Mouse (Mus musculus) layer of hippocampus, postnatal 36 days (tissue): ENCODE measurements at regions not wholly inside any gene's neighbourhood (a gene's known extent, or its start where the extent isn't known, plus 50 kb on each side); places are given as distances from the start of the nearest gene placed in this dataset.
A peak's percentile ranks its signal among the peaks of the same experiment; 100 is the strongest.
"Not testable (repeated sequence)": the region's sequence is repeated elsewhere in the genome, so short reads cannot be mapped to it uniquely, and the experiment has no call there.

ENCODE experiments used
- DNase-seq, 2 experiments: peaks; one replicate each; pipeline ENCODE4 v3.0.0; 2022

DNA sequence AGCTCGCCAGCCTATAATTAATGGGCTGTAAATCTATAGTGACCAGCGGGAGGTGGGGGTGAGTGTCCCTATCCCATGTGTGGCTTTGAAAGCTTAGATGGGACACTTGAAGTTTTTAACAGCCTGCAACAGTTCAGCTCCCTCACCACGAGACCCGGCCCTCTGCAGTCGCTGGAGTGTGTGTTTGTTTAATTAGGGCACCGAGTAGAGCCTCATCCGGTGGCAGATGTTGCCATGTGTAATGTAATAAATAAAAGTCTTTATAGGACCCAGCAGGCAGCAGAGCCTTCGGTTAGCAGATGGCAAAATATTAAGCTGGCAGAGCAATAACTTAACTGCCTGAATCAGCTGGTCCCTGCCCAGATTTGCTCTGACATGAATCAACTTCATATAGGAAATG, 177.1 kb downstream of the Nucb2 start:
- DNase-seq, result no peak

- no peak for DNase-seq
These were observed 196.2 kb downstream of the Nucb2 start for GRCm38 (mm10) chr7:116700409-116700808.

GRCm38 (mm10) chr7:116701466-116702342, 197.5 kb downstream of the Nucb2 start:
- peak; percentile 76 to 82 for DNase-seq

DNA sequence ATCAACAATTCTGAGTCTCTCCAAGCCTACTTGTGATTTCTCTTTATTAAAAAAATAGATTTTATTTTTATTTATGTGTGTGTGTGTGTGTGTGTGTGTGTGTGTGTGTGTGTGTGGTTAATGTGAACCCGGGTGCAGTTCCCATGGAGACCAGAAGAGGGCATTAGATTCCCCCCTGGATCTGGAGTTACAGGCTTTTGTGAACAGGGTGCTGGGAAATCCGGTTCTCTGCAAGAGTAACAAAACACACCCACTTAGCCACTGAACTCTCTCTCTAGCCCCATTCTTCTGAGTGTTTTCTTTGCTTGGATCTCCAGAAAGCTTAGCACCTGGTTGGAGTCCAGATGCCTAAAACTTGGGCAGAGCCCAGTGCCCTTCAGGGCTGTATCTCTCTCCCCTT, 198.4 kb downstream of the Nucb2 start:
- no peak for DNase-seq

DNA sequence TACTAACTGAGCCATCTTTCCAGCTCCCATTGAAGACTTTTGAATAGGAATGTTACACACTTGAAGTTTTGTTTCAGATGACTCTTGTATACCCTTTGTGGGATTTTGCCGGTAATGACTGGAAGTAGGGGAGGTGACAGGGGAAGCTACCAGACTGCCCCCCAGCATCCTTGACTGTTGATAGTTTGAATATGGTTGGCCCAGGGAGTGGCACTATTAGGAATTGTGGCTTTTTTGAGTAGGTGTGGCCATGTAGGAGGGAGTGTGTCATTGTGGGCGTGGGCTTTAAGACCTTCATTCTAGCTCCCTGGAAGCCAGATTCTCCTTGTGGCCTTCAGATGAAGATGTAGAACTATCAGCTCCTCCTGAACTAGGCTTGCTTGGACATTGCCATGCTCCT, 207.4 kb downstream of the Nucb2 start:
- DNase-seq, result no peak

DNA sequence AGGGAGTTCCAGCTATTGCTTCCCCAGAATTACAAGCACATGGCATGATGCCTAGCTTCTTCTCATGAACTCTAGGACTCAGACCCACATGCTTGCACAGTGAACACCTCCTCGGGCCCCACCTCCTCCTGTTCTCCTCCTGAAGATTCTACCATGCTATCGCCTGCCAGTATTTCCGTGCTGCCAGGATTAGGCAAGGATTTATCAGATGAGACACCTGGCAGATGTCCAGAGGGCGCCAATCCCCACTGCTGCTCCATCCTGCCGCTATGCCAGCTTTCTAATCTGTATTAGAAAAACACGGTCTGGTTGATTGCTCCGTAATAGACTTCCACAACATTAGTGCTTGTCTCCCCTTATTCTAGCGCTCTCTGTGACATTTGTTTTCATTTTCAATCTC, 209.0 kb downstream of the Nucb2 start:
- DNase-seq, result peak; percentile 9 to 10

- DNase-seq, result no peak
These were observed 211.3 kb downstream of the Nucb2 start for GRCm38 (mm10) chr7:116715234-116716046.

DNA sequence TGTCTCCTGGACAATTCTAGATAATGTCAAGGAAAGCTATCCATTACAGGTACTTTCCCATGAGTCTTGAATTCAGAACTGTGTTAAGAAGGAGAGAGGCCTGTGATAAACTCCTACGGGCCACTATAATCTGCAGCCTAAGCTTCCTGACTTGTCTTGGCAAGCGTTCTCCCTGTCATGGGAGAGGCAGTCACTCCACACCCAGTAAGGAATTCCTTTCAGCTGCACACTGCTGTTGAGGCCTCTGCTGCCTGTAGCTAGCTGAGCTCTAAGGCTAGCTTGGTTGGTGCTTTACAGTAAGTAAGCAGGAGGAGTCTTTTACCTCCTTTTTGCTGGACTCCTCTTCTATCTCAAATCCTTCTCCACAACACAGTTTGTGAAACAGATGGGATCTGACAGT, 224.2 kb downstream of the Nucb2 start:
- DNase-seq, result no peak

GRCm38 (mm10) chr7:116729795-116730194, 225.6 kb downstream of the Nucb2 start:
- DNase-seq, result no peak

DNA sequence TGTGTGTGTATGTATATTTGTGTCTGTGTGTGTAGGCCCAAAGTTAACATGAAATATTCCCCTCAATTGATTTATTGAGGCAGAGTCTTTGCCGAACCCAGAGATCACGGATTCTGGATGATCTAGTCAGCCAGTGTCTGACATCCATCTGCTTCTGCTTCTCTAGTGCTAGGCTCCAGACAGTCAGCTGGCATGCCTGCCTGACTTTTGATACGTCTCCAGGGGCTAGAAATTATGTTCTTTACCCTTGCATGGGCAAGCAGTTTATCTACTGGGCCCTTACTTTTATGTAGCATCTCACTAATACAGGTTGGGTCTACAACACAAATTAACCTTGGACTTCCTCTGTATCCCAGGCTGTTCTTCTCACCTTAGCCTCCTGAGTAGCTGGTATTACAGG, 231.5 kb downstream of the Nucb2 start:
- no peak for DNase-seq

- DNase-seq, result peak; percentile 8
These were observed 232.2 kb downstream of the Nucb2 start for GRCm38 (mm10) chr7:116736333-116736732.

DNA sequence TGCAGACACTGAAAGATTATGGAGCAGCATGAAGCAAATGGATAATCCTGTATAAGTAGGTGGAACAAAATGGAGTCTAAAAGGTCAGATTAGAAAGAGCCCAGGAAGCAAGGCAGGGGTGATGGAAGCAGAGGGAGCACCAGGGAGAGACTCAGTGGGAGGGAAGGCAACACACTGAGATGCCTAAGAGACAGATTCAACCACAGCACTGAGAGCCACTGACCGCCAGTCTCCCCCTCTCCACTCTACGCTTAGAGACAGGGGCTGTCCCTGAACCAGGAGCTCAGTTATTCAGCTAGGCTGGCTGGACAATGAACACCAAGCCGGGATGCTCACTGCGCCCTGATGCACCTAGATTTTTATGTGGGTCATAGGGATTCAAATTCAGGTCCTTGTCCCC, 233.8 kb downstream of the Nucb2 start:
- no peak for DNase-seq

DNA sequence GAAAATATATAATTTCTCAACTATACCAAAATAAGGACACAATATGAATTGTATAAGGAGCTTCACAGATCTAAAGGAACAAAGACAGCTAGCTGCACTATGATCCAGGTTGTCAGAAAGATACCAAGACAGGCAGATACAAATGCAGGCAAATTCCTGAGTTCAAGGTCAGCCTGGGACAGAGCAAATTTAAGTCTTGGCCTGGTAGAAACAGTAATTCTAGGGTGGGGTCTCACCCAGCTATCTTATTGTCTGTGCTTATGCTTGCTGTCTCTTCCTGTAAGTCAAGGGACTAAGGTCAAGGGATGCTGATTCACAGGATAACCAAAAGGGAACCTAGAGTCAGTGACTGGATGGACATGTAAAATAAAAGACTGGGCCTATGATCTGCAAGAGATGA, 250.4 kb downstream of the Nucb2 start:
- DNase-seq, result no peak

- DNase-seq, result not testable (repeated sequence)
These were observed 288.0 kb downstream of the Nucb2 start for GRCm38 (mm10) chr7:116792181-116792580.

GRCm38 (mm10) chr7:116808475-116808874, 304.3 kb downstream of the Nucb2 start:
- no peak for DNase-seq

GRCm38 (mm10) chr7:116816494-116816893, 312.3 kb downstream of the Nucb2 start:
- no peak for DNase-seq

DNA sequence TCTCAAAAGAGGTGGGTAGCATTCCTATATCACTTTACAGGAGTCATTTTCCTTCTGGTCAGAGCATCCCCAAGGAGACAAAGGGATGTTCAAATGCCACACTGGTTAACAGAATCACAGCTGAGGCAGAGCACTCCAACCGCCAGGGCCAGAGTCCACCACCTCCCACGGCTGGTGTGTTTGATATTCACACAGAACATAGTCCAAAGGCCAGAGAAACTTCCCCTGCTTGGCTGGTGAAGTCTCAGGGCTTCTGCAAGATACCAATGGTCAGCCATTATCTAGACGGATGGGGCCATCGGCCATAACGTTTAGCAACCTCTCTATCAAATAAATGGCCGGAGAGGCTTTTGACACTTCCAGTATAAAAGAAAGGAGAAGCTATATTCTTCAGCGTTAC, 313.8 kb downstream of the Nucb2 start:
- no peak for DNase-seq

GRCm38 (mm10) chr7:116820613-116821012, 316.4 kb downstream of the Nucb2 start:
- no peak for DNase-seq

GRCm38 (mm10) chr7:116842894-116843293, 338.7 kb downstream of the Nucb2 start:
- DNase-seq, result no peak

DNA sequence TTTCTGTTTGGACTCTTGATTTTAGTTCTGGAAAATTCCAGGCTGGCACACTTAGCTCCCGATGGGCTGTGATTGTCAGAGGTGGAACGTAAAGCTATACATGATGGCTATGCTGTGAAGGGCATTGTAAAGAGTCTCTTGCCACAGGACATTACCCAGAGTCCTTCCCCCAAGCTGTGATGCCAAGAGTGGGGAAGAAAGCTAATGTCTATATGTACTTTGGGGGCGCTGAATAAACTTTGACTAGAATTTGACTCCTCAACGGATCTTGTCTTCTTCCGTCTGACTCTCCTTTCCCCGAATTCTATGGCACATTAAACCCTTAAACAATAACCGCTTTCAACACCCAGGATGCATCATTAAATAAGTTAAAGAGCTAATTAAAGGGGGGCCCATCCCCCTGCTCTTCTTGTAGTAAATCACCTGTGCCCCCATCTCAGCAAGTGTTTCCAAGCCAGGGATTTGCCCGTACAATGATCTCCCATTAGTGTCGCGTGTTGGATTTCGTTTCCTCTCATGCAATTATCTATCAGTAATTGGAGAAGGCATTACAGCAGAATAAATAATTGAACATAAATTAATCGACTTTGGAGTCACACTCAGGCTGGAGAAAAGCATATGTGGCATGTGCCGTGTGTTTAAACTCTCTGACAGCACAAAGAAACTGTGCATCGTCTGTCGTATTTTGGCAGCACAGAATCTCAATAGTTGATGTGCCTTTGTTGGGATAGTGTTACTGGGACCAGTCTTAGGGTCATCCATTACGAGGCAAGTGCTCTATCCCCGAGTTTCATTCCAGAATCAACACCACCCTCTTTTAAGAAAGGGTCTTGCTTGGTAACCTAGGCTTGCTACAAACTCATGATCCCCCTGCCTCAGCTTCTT, 343.9 kb downstream of the Nucb2 start:
- DNase-seq, result no peak

DNA sequence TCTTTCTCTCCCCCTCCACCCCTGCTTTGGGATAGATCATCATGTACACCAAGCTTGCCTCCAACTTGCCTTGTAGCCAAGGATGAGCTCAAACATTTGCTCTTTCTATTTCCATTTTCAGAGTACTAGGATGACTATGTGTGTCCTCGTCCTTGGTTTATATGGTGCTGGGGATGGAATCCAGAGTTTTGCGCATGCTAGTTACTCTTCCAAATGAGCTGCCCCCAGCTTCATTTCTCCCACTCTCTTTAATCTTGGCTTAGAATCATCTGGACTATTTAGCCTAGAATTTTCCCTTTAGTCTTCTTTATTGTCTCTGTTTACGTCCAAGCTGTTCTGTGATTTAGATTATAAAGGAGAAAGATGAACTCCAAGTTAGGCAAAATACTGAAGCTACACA, 349.2 kb downstream of the Nucb2 start:
- DNase-seq, result peak in 1 of 2 experiments; percentile 7

DNA sequence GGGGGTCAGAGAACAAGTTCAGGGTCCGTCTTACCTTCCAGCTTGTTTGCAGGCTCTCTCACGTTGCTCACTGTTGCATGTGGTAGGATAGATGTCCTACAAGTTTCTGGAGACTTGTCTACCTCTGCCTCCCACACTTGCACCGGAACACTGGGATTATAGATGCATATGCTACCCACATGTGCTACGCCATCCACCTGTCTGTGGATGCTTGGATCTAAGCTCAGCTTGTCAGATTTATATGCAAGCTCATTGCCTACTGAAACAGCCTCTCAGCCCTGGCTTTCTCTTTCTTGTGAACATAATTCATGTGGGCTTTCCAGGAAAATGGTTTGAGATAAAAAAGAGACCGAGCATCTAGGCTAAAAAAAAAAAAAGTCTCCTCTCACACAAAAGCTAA, 353.0 kb downstream of the Nucb2 start:
- no peak for DNase-seq

DNA sequence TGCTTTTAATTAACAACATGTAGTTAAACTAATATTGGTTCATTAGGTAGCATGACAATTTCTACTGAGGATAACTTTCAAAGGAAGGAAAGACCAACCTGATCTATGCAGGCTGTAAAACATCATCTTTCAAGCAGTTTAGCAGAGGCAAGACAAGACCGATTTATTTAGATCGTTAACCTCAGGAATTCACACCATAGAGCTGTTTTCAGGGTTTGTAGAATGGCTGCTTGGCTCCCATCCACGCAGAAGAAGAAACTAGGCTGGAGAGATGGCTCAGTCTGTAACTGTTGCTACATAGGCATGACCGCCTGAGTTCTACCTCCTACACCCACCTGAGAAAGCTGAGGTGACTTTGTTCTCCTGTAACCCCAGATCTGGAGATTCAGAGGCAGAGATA, 353.6 kb downstream of the Nucb2 start:
- no peak for DNase-seq
